Mouse (Mus musculus) megakaryocyte, adult 5-6 weeks (primary cell): ENCODE data around the gene Adamts14. TPM values are rescaled to one million over a fixed set of nuclear protein-coding genes. Genes with fewer than 3 reads are reported as not detected.

Source experiments
- ATAC-seq: 2 replicates; pipeline ENCODE4 v1.8.0; 2016; ENCODE audit warnings: mild to moderate bottlenecking, inconsistent platforms; ENCODE audit not compliant: poor library complexity, severe bottlenecking
- total RNA-seq, 2 experiments: library from RNA; stranded (forward) in 1 of 2; stranded (reverse) in 1 of 2; fragments of 153-499, 151-499 nt in 1 of 2; fragments of 221-1000, 200-1000 nt in 1 of 2; gene quantifications; 2 replicates each; pipeline versions ENCODE4 v1.2.3 to v1.2.4; 2015 to 2017

The Adamts14 gene
- total RNA-seq, 2 experiments from 2014 or later, result 0.33 to 0.58 TPM

GRCm38 (mm10) chr10:61194611-61195010, 78.6 kb downstream of the Adamts14 start:
- no peak for ATAC-seq

- peak; percentile 24 for ATAC-seq
Observed at GRCm38 (mm10) chr10:61188010-61188409, 85.2 kb downstream of the Adamts14 start.

- no peak for ATAC-seq
Observed at GRCm38 (mm10) chr10:61187001-61187400, 86.2 kb downstream of the Adamts14 start.

- no peak for ATAC-seq
Observed at GRCm38 (mm10) chr10:61179927-61180326, 93.3 kb downstream of the Adamts14 start.

GRCm38 (mm10) chr10:61178687-61179086, 94.6 kb downstream of the Adamts14 start:
- no peak for ATAC-seq

- no peak for ATAC-seq
Observed at GRCm38 (mm10) chr10:61177751-61178150, 95.5 kb downstream of the Adamts14 start.

GRCm38 (mm10) chr10:61176221-61176790, 96.9 kb downstream of the Adamts14 start:
- no peak for ATAC-seq

- peak; percentile 88 for ATAC-seq
Observed at GRCm38 (mm10) chr10:61175442-61176204, 97.6 kb downstream of the Adamts14 start.

GRCm38 (mm10) chr10:61174711-61175441, 98.4 kb downstream of the Adamts14 start:
- ATAC-seq, result no peak

- no peak for ATAC-seq
Observed at GRCm38 (mm10) chr10:61172496-61172895, 100.7 kb downstream of the Adamts14 start.

- ATAC-seq, result no peak
Observed at GRCm38 (mm10) chr10:61171654-61172053, 101.6 kb downstream of the Adamts14 start, which contains the start of gene Tbata. Tbata (plus strand) TSS chr10:61171954.

GRCm38 (mm10) chr10:61168393-61168792, 104.8 kb downstream of the Adamts14 start:
- ATAC-seq, result no peak

- ATAC-seq, result peak; percentile 74
Observed at GRCm38 (mm10) chr10:61167333-61168096, 105.7 kb downstream of the Adamts14 start.

- no peak for ATAC-seq
Observed at GRCm38 (mm10) chr10:61162366-61162765, 110.9 kb downstream of the Adamts14 start.

- ATAC-seq, result no peak
Observed at GRCm38 (mm10) chr10:61160671-61161070, 112.6 kb downstream of the Adamts14 start.

GRCm38 (mm10) chr10:61160089-61160488, 113.1 kb downstream of the Adamts14 start:
- no peak for ATAC-seq

GRCm38 (mm10) chr10:61158594-61158993, 114.6 kb downstream of the Adamts14 start:
- ATAC-seq, result no peak

- peak; percentile 56; the same call in 1 of the 2 replicates for ATAC-seq
Observed at GRCm38 (mm10) chr10:61156453-61156852, 116.8 kb downstream of the Adamts14 start.

- ATAC-seq, result no peak
Observed at GRCm38 (mm10) chr10:61155611-61156010, 117.6 kb downstream of the Adamts14 start.

GRCm38 (mm10) chr10:61152131-61152530, 121.1 kb downstream of the Adamts14 start:
- no peak for ATAC-seq

GRCm38 (mm10) chr10:61150616-61151015, 122.6 kb downstream of the Adamts14 start:
- no peak for ATAC-seq
